Mouse (Mus musculus) MN1 (cell line): ENCODE data around the gene Olfr1020.

Source experiments
- DNase-seq: peaks from one replicate; pipeline ENCODE4 v3.0.0-alpha.2; 2016; ENCODE audit warnings: low spot score

Gene Olfr1020

GRCm38 (mm10) chr2:85846730-85847129, at the start of gene Olfr1020:
Gene Olfr1020 (plus strand): TSS chr2:85847030.
- no peak for DNase-seq

- no peak for DNase-seq
Observed at GRCm38 (mm10) chr2:85802444-85802843, 44.4 kb upstream of the Olfr1020 start, which contains the start of gene Olfr1016. Gene Olfr1016 (minus strand): TSS chr2:85802544.

GRCm38 (mm10) chr2:85804501-85804900, 42.3 kb upstream of the Olfr1020 start:
- no peak for DNase-seq

- no peak for DNase-seq
Observed at GRCm38 (mm10) chr2:85818179-85818578, 28.7 kb upstream of the Olfr1020 start, which contains the start of gene Olfr1018. Gene Olfr1018 (plus strand): TSS chr2:85818479.

- DNase-seq: no peak
Observed at GRCm38 (mm10) chr2:85845383-85845782, 1.4 kb upstream of the Olfr1020 start, which contains the start of gene Olfr1019. Gene Olfr1019 (minus strand): TSS chr2:85845483.

GRCm38 (mm10) chr2:85868294-85868693, 21.5 kb downstream of the Olfr1020 start, which contains the start of gene Olfr1022:
Gene Olfr1022 (plus strand): TSS chr2:85868594.
- no peak for DNase-seq

GRCm38 (mm10) chr2:85885340-85885739, 38.5 kb downstream of the Olfr1020 start, which contains the start of gene Olfr1023:
Gene Olfr1023 (plus strand): TSS chr2:85885640.
- DNase-seq: no peak
